20 mouse cellular contexts compared by ENCODE assay signal in the genomic region with DNA sequence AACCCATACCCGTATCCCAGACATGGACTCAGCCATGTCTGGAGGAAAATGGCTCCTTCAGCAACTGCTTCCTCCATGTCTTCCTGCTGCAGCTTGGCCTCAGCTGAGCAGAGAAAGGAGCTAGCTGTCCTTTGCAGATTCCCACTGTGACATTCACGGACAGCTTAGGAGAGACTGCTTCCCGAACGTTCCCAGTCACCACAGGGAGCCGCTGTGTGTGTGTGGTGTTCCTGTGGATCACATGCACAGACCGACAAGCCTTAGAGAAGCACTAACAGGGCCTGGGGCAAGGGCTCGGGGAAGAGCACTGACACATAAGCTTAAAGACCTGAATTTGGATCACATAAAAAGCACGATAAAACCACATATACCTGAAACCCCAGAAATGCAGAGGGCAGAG.
"Had no signal": no experiment of that assay in that cellular context is flagged by ENCODE, and none has a peak within 500 bp of the region (broad histone marks: within the 10 kb centered on the region; RNA-seq: fewer than 3 reads in every experiment).

No protein-coding gene starts in this region.

- H3K36me3 ChIP-seq: kidney, embryonic 15.5 days; limb, embryonic 13.5 days had no signal

- H3K9me3 ChIP-seq: heart, embryonic 13.5 days; heart, embryonic 15.5 days; kidney, embryonic 15.5 days; limb, embryonic 13.5 days; limb, embryonic 15.5 days had no signal

- ATAC-seq: hindbrain, embryonic 16.5 days had no signal

- H3K4me3 ChIP-seq: heart, adult 2 months; heart, embryonic 13.5 days; heart, embryonic 15.5 days; kidney, embryonic 15.5 days; limb, embryonic 13.5 days; limb, embryonic 15.5 days had no signal

- DNase-seq: gastrocnemius, postnatal 14 days; gastrocnemius, postnatal 36 days; heart, adult 11 months; heart, adult 2 months; heart, postnatal 14 days; heart, postnatal 36 days; kidney, adult 2 months; kidney, adult 9 months; layer of hippocampus, adult 9-11 months; layer of hippocampus, postnatal 36 days; left cerebral cortex, postnatal 4 days had no signal

- H3K9ac ChIP-seq: heart, embryonic 13.5 days; heart, embryonic 15.5 days; hindbrain, embryonic 14.5 days; kidney, embryonic 15.5 days; limb, embryonic 13.5 days; limb, embryonic 15.5 days had no signal

- H3K27me3 ChIP-seq: heart, embryonic 13.5 days; heart, embryonic 15.5 days; kidney, embryonic 15.5 days; limb, embryonic 13.5 days; limb, embryonic 15.5 days had no signal

- H3K4me2 ChIP-seq: heart, embryonic 11.5 days; heart, embryonic 13.5 days; heart, embryonic 15.5 days; hindbrain, embryonic 14.5 days; limb, embryonic 13.5 days; limb, embryonic 15.5 days had no signal

- H3K27ac ChIP-seq: heart, adult 2 months; heart, embryonic 13.5 days; heart, embryonic 15.5 days; hindbrain, embryonic 14.5 days; kidney, postnatal 0 days; limb, embryonic 13.5 days; limb, embryonic 15.5 days had no signal

- H3K4me1 ChIP-seq: limb, embryonic 13.5 days; limb, embryonic 15.5 days had no signal
